Mouse (Mus musculus) G1E (cell line): ENCODE data around the gene Clec2d. TPM values are rescaled to one million over a fixed set of nuclear protein-coding genes. Genes with fewer than 3 reads are reported as not detected.

ENCODE experiments used
- ATAC-seq: 2 replicates; pipeline ENCODE4 v1.8.0; 2016; ENCODE audit warnings: mild to moderate bottlenecking; ENCODE audit not compliant: insufficient number of reproducible peaks, poor library complexity, low FRiP score, severe bottlenecking; ENCODE audit errors: extremely low read depth
- DNase-seq: peaks from one replicate; pipeline ENCODE4 v3.0.0; 2012; ENCODE audit warnings: low spot score
- H3K27me3 ChIP-seq: 2 replicates; pipeline ENCODE4 v1.6.1; 2012; ENCODE audit warnings: mild to moderate bottlenecking, low read length, inconsistent platforms; ENCODE audit not compliant: insufficient read depth
- H3K36me3 ChIP-seq: replicated peaks from 2 replicates; pipeline ENCODE3; 2012; ENCODE audit warnings: mild to moderate bottlenecking, inconsistent platforms
- H3K4me1 ChIP-seq: 2 replicates; pipeline ENCODE4 v1.6.1; 2012; ENCODE audit warnings: low read depth, low read length, inconsistent platforms, mixed read lengths; ENCODE audit not compliant: insufficient read depth
- H3K4me3 ChIP-seq: 2 replicates; pipeline ENCODE4 v1.5.1; 2012; ENCODE audit warnings: low read depth, mild to moderate bottlenecking, inconsistent platforms, low read length, moderate library complexity, mixed read lengths
- H3K9me3 ChIP-seq: replicated peaks from 2 replicates; pipeline ENCODE4 v1.6.1; 2012; ENCODE audit warnings: inconsistent platforms
- CTCF ChIP-seq: IDR thresholded peaks from 2 replicates; pipeline ENCODE4 v1.5.1; 2012; ENCODE audit warnings: low read depth, low read length, inconsistent platforms, mixed read lengths
- GATA1 ChIP-seq: IDR thresholded peaks from 2 replicates; pipeline ENCODE4 v1.6.1; 2012; ENCODE audit warnings: borderline replicate concordance, low read length, inconsistent platforms, mixed read lengths
- GATA2 ChIP-seq: IDR thresholded peaks from 2 replicates; pipeline ENCODE4 v1.6.1; 2012; ENCODE audit warnings: low read depth, low read length, inconsistent platforms, borderline replicate concordance
- POLR2AphosphoS5 ChIP-seq: IDR thresholded peaks from 2 replicates; pipeline ENCODE4 v1.6.1; 2012; ENCODE audit warnings: low read depth, low read length, inconsistent platforms; ENCODE audit not compliant: insufficient replicate concordance
- TAL1 ChIP-seq: conservative IDR thresholded peaks from 2 replicates; pipeline ENCODE4 v1.6.1; 2012; ENCODE audit warnings: low read depth, low read length, inconsistent platforms, mixed read lengths
- polyA plus RNA-seq: library from polyadenylated mRNA; stranded (reverse); fragments of >175 nt; gene quantifications from 2 replicates; pipeline ENCODE4 v1.2.3, GENCODE M21; 2012
- total RNA-seq, 2 experiments: library from RNA; stranded (forward) in 1 of 2; stranded (reverse) in 1 of 2; fragments of 200-1000 nt in 1 of 2; fragments of >200 nt in 1 of 2; fragmentation: Nextera tagmentation in 1 of 2; gene quantifications; 2 replicates each; pipeline ENCODE4 v1.2.3; 2014 to 2017

Gene Clec2d
- total and polyA plus RNA-seq, 3 experiments: not detected

DNA sequence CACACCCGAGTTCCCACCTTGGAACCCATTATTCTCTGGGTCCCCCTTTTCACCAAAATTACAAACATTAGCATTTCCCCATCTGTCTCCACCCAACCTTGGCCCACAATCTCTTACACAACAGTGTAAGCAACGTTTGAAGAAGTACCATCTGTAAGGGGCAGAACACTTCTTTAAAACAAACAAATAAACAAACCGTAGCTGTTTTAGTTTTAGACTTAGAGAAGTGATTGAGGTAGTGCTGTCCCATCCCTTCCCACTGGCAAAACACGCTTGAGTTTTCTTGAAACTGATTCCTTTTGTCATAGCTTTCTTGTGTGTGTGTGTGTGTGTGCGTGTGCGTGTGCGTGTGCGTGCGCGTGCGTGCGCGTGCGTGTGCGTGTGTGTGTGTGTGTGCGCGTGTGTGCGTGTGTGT is 53.5 kb downstream of the Clec2d start:
- H3K4me3 ChIP-seq: no peak overlapping the region
- no peaks in the 10 kb centered on the region for H3K4me1 ChIP-seq
- peaks cover 37% of the 10 kb centered on the region for H3K9me3 ChIP-seq
- H3K27me3 ChIP-seq: no peaks in the 10 kb centered on the region
- H3K36me3 ChIP-seq: no peaks in the 10 kb centered on the region
- TF ChIP-seq GATA1 (no peak), GATA2 (no peak), CTCF (no peak), TAL1 (no peak), POLR2AphosphoS5 (no peak)
- DNase-seq: no peak
- ATAC-seq: no peak

DNA sequence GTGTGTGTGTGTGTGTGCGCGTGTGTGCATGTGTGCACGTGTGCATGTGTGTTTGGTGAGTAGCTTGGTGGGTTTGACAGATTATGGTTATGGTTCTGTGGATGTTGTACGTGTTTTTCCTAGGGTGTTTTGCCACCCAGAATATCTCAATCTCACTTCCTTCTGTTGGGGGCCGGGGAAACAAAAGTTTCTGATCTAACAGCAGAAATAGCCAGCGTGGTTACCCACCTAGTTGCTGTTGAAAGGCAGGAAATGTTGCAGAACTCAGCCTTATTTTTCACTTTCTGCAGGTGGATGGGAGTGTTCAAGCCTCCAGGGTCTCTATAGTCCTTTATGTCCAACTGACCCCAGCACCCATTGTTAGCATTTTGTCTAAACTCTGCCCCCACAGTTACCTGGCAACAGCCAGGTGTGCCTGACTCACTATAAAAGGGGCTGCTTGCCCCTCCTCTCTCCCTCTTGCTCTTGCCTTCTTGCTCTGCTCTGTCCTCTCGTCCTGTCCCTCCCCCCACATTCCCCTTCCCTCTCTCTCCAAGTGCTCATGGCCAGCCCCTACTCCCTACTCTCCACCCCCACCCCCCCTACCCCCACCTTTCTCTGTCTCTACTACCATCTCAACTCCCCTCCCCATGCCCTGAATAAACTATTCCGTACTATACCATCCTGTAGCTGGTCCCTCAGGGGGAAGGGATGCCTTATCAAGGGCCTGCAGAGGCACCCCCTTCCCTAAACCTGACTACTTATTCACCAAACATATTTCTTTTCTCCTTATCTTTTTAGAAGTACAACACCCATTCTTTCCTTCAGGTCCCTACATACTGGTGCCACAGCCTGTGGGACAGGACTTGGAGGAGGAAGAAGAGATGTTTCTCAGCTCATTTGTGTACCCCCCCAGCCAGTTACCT is 54.3 kb downstream of the Clec2d start:
- TF ChIP-seq GATA1 (no peak), POLR2AphosphoS5 (no peak), CTCF (no peak), TAL1 (no peak), GATA2 (no peak)
- H3K4me1 ChIP-seq: no peaks in the 10 kb centered on the region
- ATAC-seq (no peak), DNase-seq (no peak)
- no peaks in the 10 kb centered on the region for H3K27me3 ChIP-seq
- H3K9me3 ChIP-seq: peaks cover 37% of the 10 kb centered on the region
- no peak overlapping the region for H3K4me3 ChIP-seq
- H3K36me3 ChIP-seq: no peaks in the 10 kb centered on the region

GRCm38 (mm10) chr6:129235855-129236461 is 55.5 kb downstream of the Clec2d start:
- TF ChIP-seq GATA2: no peak
- TF ChIP-seq POLR2AphosphoS5: no peak
- TF ChIP-seq GATA1: no peak
- TF ChIP-seq TAL1: no peak
- no peak for TF ChIP-seq CTCF
- no peaks in the 10 kb centered on the region for H3K27me3 ChIP-seq
- no peaks in the 10 kb centered on the region for H3K36me3 ChIP-seq
- H3K4me1 ChIP-seq: no peaks in the 10 kb centered on the region
- no peak overlapping the region for H3K4me3 ChIP-seq
- ATAC-seq (no peak), DNase-seq (no peak)
- H3K9me3 ChIP-seq: peaks cover 33% of the 10 kb centered on the region

Other genes with a start within 250 kb of the Clec2d start
- gene Clec2g, start 246.2 kb upstream of the Clec2d start, total RNA-seq (2014; fragmentation: Nextera tagmentation): not detected in 2 replicates
- 0.16 TPM in 1 of 2 replicates, not detected in the other for gene Clec2g, start 246.2 kb upstream of the Clec2d start, total RNA-seq (2017)
- not detected in 2 replicates for gene Clec2g, start 246.2 kb upstream of the Clec2d start, polyA plus RNA-seq
- gene Klrb1f, start 134.7 kb upstream of the Clec2d start, total RNA-seq (2014; fragmentation: Nextera tagmentation): not detected in 2 replicates
- gene Klrb1f, start 134.7 kb upstream of the Clec2d start, total RNA-seq (2017): not detected in 2 replicates
- gene Klrb1f, start 134.7 kb upstream of the Clec2d start, polyA plus RNA-seq: not detected in 2 replicates
- gene Clec2e, start 79.7 kb upstream of the Clec2d start, total RNA-seq (2014; fragmentation: Nextera tagmentation): not detected in 2 replicates
- not detected in 2 replicates for gene Clec2e, start 79.7 kb upstream of the Clec2d start, total RNA-seq (2017)
- not detected in 2 replicates for gene Clec2e, start 79.7 kb upstream of the Clec2d start, polyA plus RNA-seq
- gene Cd69, start 94.8 kb downstream of the Clec2d start, total RNA-seq (2014; fragmentation: Nextera tagmentation): not detected in 2 replicates
- 0.12 TPM in 1 of 2 replicates, not detected in the other for gene Cd69, start 94.8 kb downstream of the Clec2d start, total RNA-seq (2017)
- gene Cd69, start 94.8 kb downstream of the Clec2d start, polyA plus RNA-seq: not detected in 2 replicates
- gene 4922502D21Rik, start 151.2 kb downstream of the Clec2d start, total RNA-seq (2014; fragmentation: Nextera tagmentation): not detected in 2 replicates
- not detected in 2 replicates for gene 4922502D21Rik, start 151.2 kb downstream of the Clec2d start, total RNA-seq (2017)
- gene 4922502D21Rik, start 151.2 kb downstream of the Clec2d start, polyA plus RNA-seq: not detected in 2 replicates
- not detected in 2 replicates for gene Clec12a, start 162.1 kb downstream of the Clec2d start, total RNA-seq (2014; fragmentation: Nextera tagmentation)
- 0.11 and 0.17 TPM in 2 replicates for gene Clec12a, start 162.1 kb downstream of the Clec2d start, total RNA-seq (2017)
- gene Clec12a, start 162.1 kb downstream of the Clec2d start, polyA plus RNA-seq: not detected in 2 replicates
- gene Clec12b, start 205.3 kb downstream of the Clec2d start, total RNA-seq (2014; fragmentation: Nextera tagmentation): not detected in 2 replicates
- 0.11 TPM in 1 of 2 replicates, not detected in the other for gene Clec12b, start 205.3 kb downstream of the Clec2d start, total RNA-seq (2017)
- not detected in 2 replicates for gene Clec12b, start 205.3 kb downstream of the Clec2d start, polyA plus RNA-seq
- not detected in 2 replicates for gene Clec1b, start 216.7 kb downstream of the Clec2d start, total RNA-seq (2014; fragmentation: Nextera tagmentation)
- 0.22 TPM in 1 of 2 replicates, not detected in the other for gene Clec1b, start 216.7 kb downstream of the Clec2d start, total RNA-seq (2017)
- gene Clec1b, start 216.7 kb downstream of the Clec2d start, polyA plus RNA-seq: not detected in 2 replicates
- not detected in 2 replicates for gene Clec9a, start 228.2 kb downstream of the Clec2d start, total RNA-seq (2014; fragmentation: Nextera tagmentation)
- gene Clec9a, start 228.2 kb downstream of the Clec2d start, total RNA-seq (2017): 0.06 and 0.11 TPM in 2 replicates
- not detected in 2 replicates for gene Clec9a, start 228.2 kb downstream of the Clec2d start, polyA plus RNA-seq